Mouse (Mus musculus): Measurements from ENCODE around the gene Ngly1.

The Ngly1 gene

GRCm38 (mm10) chr14:16249171-16249874, at the start of gene Ngly1, which contains the start of gene Oxsm:
TSS of gene Ngly1 (plus strand) at chr14:16249280.
TSS of gene Oxsm (minus strand) at chr14:16249808.
- DNase-seq = peak; percentile 83 to 94

- DNase-seq = no peak
Measured at GRCm38 (mm10) chr14:16200220-16200912, 48.7 kb upstream of the Ngly1 start.

- peak; percentile 30 to 32 for DNase-seq
Measured at GRCm38 (mm10) chr14:16200969-16201638, 48.0 kb upstream of the Ngly1 start.

- no peak for DNase-seq
Measured at GRCm38 (mm10) chr14:16201673-16202072, 47.4 kb upstream of the Ngly1 start.

- DNase-seq = no peak
Measured at GRCm38 (mm10) chr14:16207722-16208121, 41.4 kb upstream of the Ngly1 start.

GRCm38 (mm10) chr14:16219015-16219414, 30.1 kb upstream of the Ngly1 start:
- DNase-seq = peak; percentile 23 to 33

- DNase-seq = no peak
Measured at GRCm38 (mm10) chr14:16229395-16229794, 19.7 kb upstream of the Ngly1 start.

- no peak for DNase-seq
Measured at GRCm38 (mm10) chr14:16230581-16230980, 18.5 kb upstream of the Ngly1 start.

- no peak for DNase-seq
Measured at GRCm38 (mm10) chr14:16233515-16233914, 15.6 kb upstream of the Ngly1 start.

GRCm38 (mm10) chr14:16236466-16236865, 12.6 kb upstream of the Ngly1 start:
- DNase-seq = no peak

- DNase-seq = no peak
Measured at GRCm38 (mm10) chr14:16242193-16242815, 6.8 kb upstream of the Ngly1 start.

- DNase-seq = peak; percentile 92 to 93
Measured at GRCm38 (mm10) chr14:16242947-16243602, 6.0 kb upstream of the Ngly1 start.

- peak; percentile 42 to 54 for DNase-seq
Measured at GRCm38 (mm10) chr14:16243603-16244209, 5.4 kb upstream of the Ngly1 start.

GRCm38 (mm10) chr14:16244370-16244769, 4.7 kb upstream of the Ngly1 start:
- DNase-seq = no peak

GRCm38 (mm10) chr14:16245127-16245526, 4.0 kb upstream of the Ngly1 start:
- DNase-seq = no peak

GRCm38 (mm10) chr14:16246340-16246912, 2.7 kb upstream of the Ngly1 start:
- peak; percentile 49 to 69 for DNase-seq

- DNase-seq = no peak
Measured at GRCm38 (mm10) chr14:16248135-16248534, 945 bp upstream of the Ngly1 start.

GRCm38 (mm10) chr14:16248603-16249157, 400 bp upstream of the Ngly1 start:
- no peak for DNase-seq

- DNase-seq = no peak
Measured at GRCm38 (mm10) chr14:16250099-16250498, 1.0 kb downstream of the Ngly1 start.

- DNase-seq = no peak
Measured at GRCm38 (mm10) chr14:16255745-16256144, 6.7 kb downstream of the Ngly1 start.

GRCm38 (mm10) chr14:16256209-16256608, 7.1 kb downstream of the Ngly1 start:
- peak in 1 of 2 experiments; percentile 28 for DNase-seq
